Mouse (Mus musculus) heart, postnatal 0 days (tissue): ENCODE results near the gene Zswim5. TPM values are rescaled to one million over a fixed set of nuclear protein-coding genes. Genes with fewer than 3 reads are reported as not detected.

ENCODE experiments used
- ATAC-seq: fragments of 200-750 bp; cut with Nextera tagmentation; 2 replicates; pipeline ENCODE4 v1.8.0; 2017; ENCODE audit warnings: low read depth, moderate number of reproducible peaks, moderate library complexity; ENCODE audit not compliant: insufficient read depth
- DNase-seq: peaks from one replicate; pipeline ENCODE4 v3.0.0-alpha.2; 2016; ENCODE audit warnings: low spot score
- H3K27ac ChIP-seq: fragments of 300-500 bp; sonication (generic); 2 replicates; pipeline ENCODE4 v1.5.1; 2014; ENCODE audit warnings: low read depth, mild to moderate bottlenecking
- H3K27me3 ChIP-seq: fragments of 300-500 bp; sonication (generic); 2 replicates; pipeline ENCODE4 v1.6.1; 2014; ENCODE audit warnings: low read length, mixed read lengths; ENCODE audit not compliant: control insufficient read depth, insufficient read depth
- H3K36me3 ChIP-seq: fragments of 300-500 bp; sonication (generic); replicated peaks from 2 replicates; pipeline ENCODE4 v1.6.1; 2014; ENCODE audit warnings: low read length, mixed read lengths; ENCODE audit not compliant: control insufficient read depth, insufficient read depth
- H3K4me1 ChIP-seq: fragments of 300-500 bp; sonication (generic); 2 replicates; pipeline ENCODE4 v1.6.1; 2014; ENCODE audit warnings: antibody characterized with exemption; ENCODE audit not compliant: control insufficient read depth, insufficient read depth
- H3K4me2 ChIP-seq: fragments of 300-500 bp; sonication (generic); 2 replicates; pipeline ENCODE4 v1.6.1; 2014; ENCODE audit warnings: low read depth, mild to moderate bottlenecking, low read length, moderate library complexity
- H3K4me3 ChIP-seq: fragments of 300-500 bp; sonication (generic); 2 replicates; pipeline ENCODE4 v1.5.1; 2014; ENCODE audit warnings: low read depth, low read length
- H3K9ac ChIP-seq: fragments of 300-500 bp; sonication (generic); replicated peaks from 2 replicates; pipeline ENCODE4 v1.6.1; 2014; ENCODE audit warnings: low read depth, low read length, mixed read lengths
- H3K9me3 ChIP-seq: fragments of 300-500 bp; sonication (generic); replicated peaks from 2 replicates; pipeline ENCODE4 v1.6.1; 2016; ENCODE audit warnings: low read length; ENCODE audit not compliant: control insufficient read depth
- CTCF ChIP-seq: IDR thresholded peaks from 2 replicates; pipeline ENCODE4 v1.5.1; 2016; ENCODE audit warnings: antibody characterized with exemption, control low read depth, low read depth
- EP300 ChIP-seq: IDR thresholded peaks from 2 replicates; pipeline ENCODE4 v1.6.1; 2016; ENCODE audit warnings: antibody characterized with exemption, low read depth
- WGBS: fragments of 180-500 bp; shearing (Covaris S2); extraction: QIAGEN DNeasy Blood & Tissue Kit; methylation state at CpG from one replicate; pipeline ENCODE4 v1.1.7; 2014; 5-methylcytosine and 5-hydroxymethylcytosine counted together
- polyA plus RNA-seq: library from polyadenylated mRNA; unstranded; fragments of >200 nt; fragmentation: Nextera tagmentation; extraction: Ambion mirVana; gene quantifications from 2 replicates; pipeline ENCODE4 v1.2.1, GENCODE M21; 2015
- total RNA-seq: library from RNA; depleted of rRNA; stranded (reverse); fragments of >200 nt; gene quantifications from 2 replicates; pipeline ENCODE4 v1.2.3, GENCODE M21; 2014; ENCODE audit warnings: low replicate concordance

Gene Zswim5
- total and polyA plus RNA-seq, 2 experiments from 2014 or later, result 0.34 to 1.5 TPM

- Histone ChIP-seq H3K9ac (no peak overlapping the region), H3K27me3 (no peaks in the 10 kb centered on the region), H3K9me3 (no peaks in the 10 kb centered on the region), H3K4me3 (no peak overlapping the region), H3K36me3 (no peaks in the 10 kb centered on the region), H3K4me1 (no peaks in the 10 kb centered on the region), H3K27ac (no peak overlapping the region), H3K4me2 (no peak overlapping the region)
- no peak for DNase-seq
- no peak for TF ChIP-seq CTCF
- no peak for TF ChIP-seq EP300
- no peak for ATAC-seq
- WGBS, result 72% methylated on average over 6 of the region's 6 CpGs
Measured at GRCm38 (mm10) chr4:117013596-117013995, 136.4 kb downstream of the Zswim5 start.

GRCm38 (mm10) chr4:117014901-117015415 is 137.8 kb downstream of the Zswim5 start:
- H3K9me3 ChIP-seq, result no peaks in the 10 kb centered on the region
- H3K27me3 ChIP-seq, result no peaks in the 10 kb centered on the region
- DNase-seq (no peak), ATAC-seq (no peak)
- WGBS, result 46% methylated on average over 4 of the region's 4 CpGs
- no peak overlapping the region for H3K27ac ChIP-seq
- no peaks in the 10 kb centered on the region for H3K36me3 ChIP-seq
- H3K4me1 ChIP-seq, result peaks cover 2% of the 10 kb centered on the region; the same call in 1 of the 2 replicates
- no peak overlapping the region for H3K4me2 ChIP-seq
- H3K4me3 ChIP-seq, result no peak overlapping the region
- TF ChIP-seq CTCF (no peak), EP300 (no peak)
- no peak overlapping the region for H3K9ac ChIP-seq

- TF ChIP-seq CTCF (no peak), EP300 (no peak)
- 85% methylated on average over 2 of the region's 2 CpGs for WGBS
- ATAC-seq (no peak), DNase-seq (no peak)
- Histone ChIP-seq H3K36me3 (no peaks in the 10 kb centered on the region; the same call in 1 of the 2 replicates), H3K9ac (no peak overlapping the region), H3K9me3 (no peaks in the 10 kb centered on the region), H3K4me1 (peaks cover 6% of the 10 kb centered on the region; the same call in 1 of the 2 replicates), H3K4me3 (no peak overlapping the region), H3K27ac (no peak overlapping the region), H3K4me2 (no peak overlapping the region), H3K27me3 (no peaks in the 10 kb centered on the region)
Measured at GRCm38 (mm10) chr4:117017738-117018137, 140.6 kb downstream of the Zswim5 start.

- no peaks in the 10 kb centered on the region; the same call in 1 of the 2 replicates for H3K36me3 ChIP-seq
- no peak overlapping the region for H3K4me3 ChIP-seq
- H3K4me2 ChIP-seq, result no peak overlapping the region
- no peak overlapping the region for H3K9ac ChIP-seq
- H3K4me1 ChIP-seq, result peaks cover 6% of the 10 kb centered on the region; the same call in 1 of the 2 replicates
- no peaks in the 10 kb centered on the region for H3K9me3 ChIP-seq
- TF ChIP-seq CTCF, result no peak
- TF ChIP-seq EP300, result no peak
- DNase-seq (no peak), ATAC-seq (no peak)
- no peak overlapping the region for H3K27ac ChIP-seq
- 85% methylated on average over 7 of the region's 7 CpGs for WGBS
- no peaks in the 10 kb centered on the region for H3K27me3 ChIP-seq
Measured at GRCm38 (mm10) chr4:117018327-117018726, 141.2 kb downstream of the Zswim5 start.

- peak; percentile 90 for DNase-seq
- TF ChIP-seq EP300 (no peak), CTCF (no peak)
- H3K36me3 ChIP-seq, result no peaks in the 10 kb centered on the region; the same call in 1 of the 2 replicates
- peak within 1 kb of the TSS; percentile 91 for H3K4me2 ChIP-seq
- H3K9ac ChIP-seq, result peak within 1 kb of the TSS; percentile 69
- H3K27ac ChIP-seq, result 0 out of 2 replicates have a peak within 1 kb of the TSS, but pooled peaks have one; percentile 30
- peak within 1 kb of the TSS; percentile 78 for H3K4me3 ChIP-seq
- H3K4me1 ChIP-seq, result peaks cover 6% of the 10 kb centered on the region; the same call in 1 of the 2 replicates
- no peaks in the 10 kb centered on the region for H3K27me3 ChIP-seq
- peak; percentile 94 for ATAC-seq
- no peaks in the 10 kb centered on the region for H3K9me3 ChIP-seq
- under 1% methylated on average over 61 of the region's 61 CpGs for WGBS
Measured at GRCm38 (mm10) chr4:117019206-117020134, 142.3 kb downstream of the Zswim5 start, which contains the start of gene Eif2b3. Gene Eif2b3 (plus strand): TSS chr4:117019402.
